Mouse (Mus musculus): Measurements from ENCODE around the gene Gm10392. TPM values are rescaled to one million over a fixed set of nuclear protein-coding genes. Genes with fewer than 3 reads are reported as not detected.

Gene Gm10392
- polyA plus RNA-seq, 1 experiment from 2014 or later = not detected

DNA sequence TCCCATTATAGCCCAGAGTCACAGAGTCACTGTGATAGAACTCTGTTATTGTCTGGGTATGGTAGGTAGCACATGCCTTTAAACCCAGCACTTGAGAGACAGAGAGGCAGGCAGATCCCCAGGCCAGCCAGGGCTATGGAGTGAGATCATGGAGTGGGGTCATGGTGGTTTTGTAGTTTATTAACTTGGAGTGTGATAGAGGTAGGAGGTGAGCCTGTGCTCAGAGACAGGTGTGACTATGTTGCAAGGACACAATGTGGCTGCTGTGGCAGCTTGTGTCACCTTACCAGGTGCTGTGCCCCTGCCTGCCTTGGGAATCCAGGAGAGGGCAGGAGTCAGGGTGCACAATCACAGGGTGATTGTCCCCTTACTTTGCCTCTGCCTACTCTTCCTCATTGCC, 23.5 kb downstream of the Gm10392 start:
- H3K27ac ChIP-seq = no peak overlapping the region
- peaks cover 14% of the 10 kb centered on the region for H3K36me3 ChIP-seq
- no peak overlapping the region for H3K4me3 ChIP-seq
- H3K4me1 ChIP-seq = peaks cover 77% of the 10 kb centered on the region
- no peak for ATAC-seq (ENCODE audit: insufficient number of reproducible peaks, low FRiP score, low TSS enrichment, low read depth)
- H3K9me3 ChIP-seq = no peaks in the 10 kb centered on the region
- H3K27me3 ChIP-seq = no peaks in the 10 kb centered on the region
- H3K4me2 ChIP-seq = no peak overlapping the region
- no peak overlapping the region; the same call in 1 of the 2 replicates for H3K9ac ChIP-seq

DNA sequence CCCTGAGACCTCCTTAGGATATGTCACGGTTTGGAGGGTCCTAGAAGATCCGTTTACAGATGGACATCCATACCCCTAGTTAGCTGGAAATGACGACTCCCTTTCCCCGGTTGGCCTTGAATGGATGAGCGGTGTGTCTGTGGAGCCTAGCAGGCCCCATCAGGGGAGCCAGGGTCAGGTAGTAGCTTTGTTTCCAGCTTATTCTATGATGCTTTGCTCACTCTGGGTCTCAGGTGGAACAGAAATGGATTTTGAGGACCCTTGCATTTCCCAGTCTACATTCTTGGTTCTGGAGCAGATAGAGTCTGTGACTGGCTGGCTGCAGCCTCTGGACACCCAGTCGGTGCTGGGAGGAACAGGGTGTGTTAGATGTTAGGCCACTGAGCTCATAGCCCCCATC, 24.2 kb downstream of the Gm10392 start:
- no peak overlapping the region; the same call in 1 of the 2 replicates for H3K9ac ChIP-seq
- H3K9me3 ChIP-seq = no peaks in the 10 kb centered on the region
- WGBS = 71% methylated on average over 6 of the region's 6 CpGs
- H3K4me2 ChIP-seq = peak overlapping the region; percentile 92; the same call in 1 of the 2 replicates
- H3K27ac ChIP-seq = no peak overlapping the region
- peaks cover 78% of the 10 kb centered on the region for H3K4me1 ChIP-seq
- no peak for ATAC-seq (ENCODE audit: insufficient number of reproducible peaks, low FRiP score, low TSS enrichment, low read depth)
- peaks cover 6% of the 10 kb centered on the region for H3K36me3 ChIP-seq
- no peaks in the 10 kb centered on the region for H3K27me3 ChIP-seq
- H3K4me3 ChIP-seq = peak overlapping the region; percentile 92

GRCm38 (mm10) chr11:77494344-77494676, 24.7 kb downstream of the Gm10392 start:
- WGBS = 18% methylated on average over 4 of the region's 4 CpGs
- Histone ChIP-seq H3K27ac (peak overlapping the region; percentile 93), H3K4me3 (peak overlapping the region; percentile 92), H3K27me3 (no peaks in the 10 kb centered on the region), H3K36me3 (peaks cover 2% of the 10 kb centered on the region), H3K4me2 (peak overlapping the region; percentile 92), H3K4me1 (peaks cover 78% of the 10 kb centered on the region), H3K9ac (peak overlapping the region; percentile 89), H3K9me3 (no peaks in the 10 kb centered on the region)
- ATAC-seq (ENCODE audit: insufficient number of reproducible peaks, low FRiP score, low TSS enrichment, low read depth) = no peak

DNA sequence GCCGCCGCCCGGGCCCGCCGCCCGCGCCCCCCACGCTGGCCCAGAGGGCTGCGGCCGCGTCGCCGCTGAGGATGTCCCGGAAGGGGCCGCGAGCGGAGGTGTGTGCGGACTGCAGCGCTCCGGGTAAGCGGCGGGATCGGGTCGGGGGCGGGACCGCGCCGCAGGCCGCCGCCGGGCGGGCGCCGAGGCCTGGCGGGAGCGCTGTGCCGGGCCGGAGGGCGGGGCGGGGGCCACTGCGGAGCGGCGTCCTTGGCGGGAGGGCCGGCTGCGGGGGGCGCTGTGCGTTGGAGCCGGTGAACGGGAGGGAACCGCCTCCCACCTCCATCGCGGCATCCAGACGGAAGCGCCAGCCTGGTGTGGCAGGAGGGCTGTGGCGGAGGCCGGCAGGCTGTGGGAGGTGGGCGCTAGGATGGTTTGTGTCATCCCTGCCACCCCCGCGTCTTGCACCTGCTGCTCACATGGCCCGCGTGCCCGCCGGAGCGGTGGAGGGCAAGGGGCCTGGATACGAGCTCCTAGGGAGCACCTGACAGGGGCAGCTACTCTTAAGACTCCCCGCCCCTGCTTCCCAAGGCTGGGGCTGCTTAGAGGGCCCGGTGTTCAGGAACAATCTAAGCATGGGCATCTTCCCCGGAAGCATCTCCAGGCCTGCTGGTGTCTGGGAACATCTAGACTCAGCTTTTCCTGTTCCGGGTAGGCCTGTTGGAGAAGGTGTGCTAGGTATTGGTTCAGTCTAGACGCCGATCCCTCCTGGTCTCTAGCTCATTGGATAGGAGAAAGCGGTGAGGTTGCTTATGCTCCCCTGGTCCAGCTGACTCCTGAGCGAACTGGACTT, 25.3 kb downstream of the Gm10392 start, which contains the start of gene Git1:
Gene Git1 (plus strand): TSS at position 51 of the 832 bp plus-strand sequence.
- H3K27me3 ChIP-seq = no peaks in the 10 kb centered on the region
- ATAC-seq (ENCODE audit: insufficient number of reproducible peaks, low FRiP score, low TSS enrichment, low read depth) = no peak
- WGBS = 1% methylated on average over 64 of the region's 74 CpGs
- H3K9me3 ChIP-seq = no peaks in the 10 kb centered on the region
- H3K9ac ChIP-seq = peak within 1 kb of the TSS; percentile 89
- no peaks in the 10 kb centered on the region for H3K36me3 ChIP-seq
- peak within 1 kb of the TSS; percentile 93 for H3K27ac ChIP-seq
- H3K4me3 ChIP-seq = peak within 1 kb of the TSS; percentile 92
- peaks cover 84% of the 10 kb centered on the region for H3K4me1 ChIP-seq
- peak within 1 kb of the TSS; percentile 92 for H3K4me2 ChIP-seq

- peak; percentile 70; the same call in 1 of the 2 replicates for ATAC-seq (ENCODE audit: insufficient number of reproducible peaks, low FRiP score, low TSS enrichment, low read depth)
- no peaks in the 10 kb centered on the region for H3K36me3 ChIP-seq
- H3K9ac ChIP-seq = peak overlapping the region; percentile 89
- H3K4me1 ChIP-seq = peaks cover 85% of the 10 kb centered on the region
- H3K9me3 ChIP-seq = no peaks in the 10 kb centered on the region
- peak overlapping the region; percentile 93 for H3K27ac ChIP-seq
- H3K27me3 ChIP-seq = no peaks in the 10 kb centered on the region
- H3K4me3 ChIP-seq = peak overlapping the region; percentile 92
- WGBS = under 1% methylated on average over 28 of the region's 32 CpGs
- H3K4me2 ChIP-seq = peak overlapping the region; percentile 91
Observed at GRCm38 (mm10) chr11:77492911-77493332, 26.1 kb downstream of the Gm10392 start.

DNA sequence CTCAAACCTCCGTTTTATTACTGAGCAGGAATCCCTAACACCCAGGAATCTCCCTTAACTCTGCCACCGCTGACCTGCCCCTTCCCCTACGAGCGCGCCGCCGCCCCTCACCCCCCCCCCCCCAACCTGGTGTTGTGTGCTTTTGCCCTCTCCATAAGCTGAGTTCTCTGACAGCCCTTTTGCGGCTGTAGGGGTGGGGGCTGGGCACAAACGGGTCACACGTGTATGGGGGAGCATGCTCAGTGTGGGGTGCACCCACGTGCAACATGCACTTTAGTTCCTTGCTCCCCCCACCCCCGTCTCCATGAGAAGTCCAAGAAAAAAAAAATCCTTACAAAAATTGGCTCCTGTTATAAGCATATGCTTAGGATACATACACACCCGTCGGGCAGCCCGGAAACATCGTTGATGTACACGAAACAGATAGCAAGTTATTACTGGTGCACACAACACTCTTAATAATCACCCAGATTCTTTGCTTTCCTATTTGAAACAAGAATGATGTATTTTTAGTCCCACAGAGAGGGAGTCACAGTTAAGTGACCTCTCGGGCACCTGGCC, 26.6 kb downstream of the Gm10392 start:
- ATAC-seq (ENCODE audit: insufficient number of reproducible peaks, low FRiP score, low TSS enrichment, low read depth) = no peak
- Histone ChIP-seq H3K4me3 (peak overlapping the region; percentile 92), H3K4me1 (peaks cover 85% of the 10 kb centered on the region), H3K9me3 (no peaks in the 10 kb centered on the region), H3K36me3 (no peaks in the 10 kb centered on the region), H3K4me2 (peak overlapping the region; percentile 91), H3K27ac (peak overlapping the region; percentile 93), H3K27me3 (no peaks in the 10 kb centered on the region), H3K9ac (peak overlapping the region; percentile 89)
- under 1% methylated on average over 14 of the region's 18 CpGs for WGBS

DNA sequence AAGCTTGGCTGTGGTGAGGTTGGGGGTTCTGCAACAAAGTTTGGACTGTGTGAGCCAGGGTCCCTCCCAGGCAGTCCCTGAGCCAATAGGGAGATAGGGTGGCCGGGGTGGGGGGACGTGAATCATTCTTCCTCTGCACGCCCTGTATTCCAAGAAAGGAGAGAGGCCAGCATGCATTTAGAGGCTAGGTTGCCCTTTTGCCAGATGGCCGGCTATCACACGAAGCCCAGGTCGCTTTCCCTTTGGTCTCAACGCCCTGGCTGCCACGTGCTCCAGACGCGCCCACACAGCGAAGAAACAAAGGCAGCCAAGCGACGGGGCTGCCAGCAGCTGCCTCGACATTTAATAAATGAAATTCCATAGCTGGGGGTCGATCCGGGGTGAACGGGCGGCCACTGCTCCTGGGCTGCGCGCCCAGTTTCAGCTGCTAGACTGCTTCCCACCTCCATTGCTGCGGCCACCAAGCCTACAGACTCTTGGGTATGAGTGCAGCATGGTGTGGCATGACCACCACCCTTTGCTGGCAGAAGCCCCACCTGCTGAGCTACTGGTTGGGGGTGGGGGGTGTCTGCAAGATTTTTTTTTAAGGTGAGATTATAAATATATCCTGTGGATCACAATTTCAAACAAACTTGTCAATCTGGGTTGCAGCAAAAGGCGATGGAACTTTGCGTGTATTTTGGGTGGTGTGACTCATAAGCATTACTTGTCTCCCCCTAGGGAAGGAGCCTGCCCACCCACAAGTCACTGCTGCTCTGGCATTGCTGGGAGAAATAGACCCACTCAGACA, 27.3 kb downstream of the Gm10392 start:
- WGBS = 0% methylated on average over 23 of the region's 23 CpGs
- H3K27me3 ChIP-seq = no peaks in the 10 kb centered on the region
- H3K9me3 ChIP-seq = no peaks in the 10 kb centered on the region
- peak overlapping the region; percentile 91 for H3K4me2 ChIP-seq
- no peaks in the 10 kb centered on the region for H3K36me3 ChIP-seq
- peak overlapping the region; percentile 92 for H3K4me3 ChIP-seq
- H3K4me1 ChIP-seq = peaks cover 85% of the 10 kb centered on the region
- peak; percentile 80 for ATAC-seq (ENCODE audit: insufficient number of reproducible peaks, low FRiP score, low TSS enrichment, low read depth)
- peak overlapping the region; percentile 93 for H3K27ac ChIP-seq
- H3K9ac ChIP-seq = peak overlapping the region; percentile 28; the same call in 1 of the 2 replicates

- H3K9me3 ChIP-seq = no peaks in the 10 kb centered on the region
- peak overlapping the region; percentile 92 for H3K4me3 ChIP-seq
- H3K4me2 ChIP-seq = peak overlapping the region; percentile 91
- no peaks in the 10 kb centered on the region for H3K27me3 ChIP-seq
- H3K9ac ChIP-seq = 0 out of 2 replicates have a peak overlapping the region, but pooled peaks have one; percentile 5
- no peaks in the 10 kb centered on the region for H3K36me3 ChIP-seq
- peak; percentile 73 for ATAC-seq (ENCODE audit: insufficient number of reproducible peaks, low FRiP score, low TSS enrichment, low read depth)
- peaks cover 88% of the 10 kb centered on the region for H3K4me1 ChIP-seq
- WGBS = under 1% methylated on average over 13 of the region's 13 CpGs
- H3K27ac ChIP-seq = peak overlapping the region; percentile 93
Observed at GRCm38 (mm10) chr11:77491123-77491501, 27.9 kb downstream of the Gm10392 start.

DNA sequence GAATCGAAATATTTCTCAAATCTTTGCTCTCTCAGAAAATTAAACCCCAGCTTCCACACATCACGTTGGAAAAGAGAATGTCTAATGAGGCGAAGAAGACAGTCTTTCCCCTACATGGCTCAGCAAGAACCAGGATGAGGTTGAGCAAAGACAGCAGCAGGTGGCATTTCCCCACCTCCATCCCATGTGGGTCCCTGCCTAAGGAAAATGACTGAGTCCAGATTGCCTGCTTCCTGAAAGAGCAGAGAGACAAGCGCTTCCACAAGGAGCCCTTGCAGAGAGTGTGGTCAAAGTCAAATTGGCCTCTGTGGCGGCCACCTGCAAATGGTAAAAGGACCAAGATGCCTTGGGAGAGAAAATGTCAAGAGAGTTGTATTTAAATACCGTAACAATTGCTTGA, 28.5 kb downstream of the Gm10392 start:
- no peak for ATAC-seq (ENCODE audit: insufficient number of reproducible peaks, low FRiP score, low TSS enrichment, low read depth)
- H3K4me2 ChIP-seq = peak overlapping the region; percentile 91
- H3K9me3 ChIP-seq = no peaks in the 10 kb centered on the region
- H3K9ac ChIP-seq = no peak overlapping the region
- H3K36me3 ChIP-seq = no peaks in the 10 kb centered on the region
- peak overlapping the region; percentile 83; the same call in 1 of the 2 replicates for H3K4me3 ChIP-seq
- H3K27me3 ChIP-seq = no peaks in the 10 kb centered on the region
- 74% methylated on average over 6 of the region's 6 CpGs for WGBS
- peaks cover 88% of the 10 kb centered on the region for H3K4me1 ChIP-seq
- H3K27ac ChIP-seq = peak overlapping the region; percentile 93

GRCm38 (mm10) chr11:77489591-77490235, 29.3 kb downstream of the Gm10392 start, which contains the start of gene Ankrd13b:
TSS of gene Ankrd13b (minus strand) at chr11:77489678.
- Histone ChIP-seq H3K36me3 (no peaks in the 10 kb centered on the region), H3K4me2 (peak within 1 kb of the TSS; percentile 91), H3K27me3 (no peaks in the 10 kb centered on the region), H3K9ac (peak within 1 kb of the TSS; percentile 76), H3K9me3 (no peaks in the 10 kb centered on the region), H3K4me3 (peak within 1 kb of the TSS; percentile 83), H3K4me1 (peaks cover 86% of the 10 kb centered on the region), H3K27ac (peak within 1 kb of the TSS; percentile 93)
- ATAC-seq (ENCODE audit: insufficient number of reproducible peaks, low FRiP score, low TSS enrichment, low read depth) = peak; percentile 55; the same call in 1 of the 2 replicates
- under 1% methylated on average over 75 of the region's 87 CpGs for WGBS
